Mouse (Mus musculus) layer of hippocampus, postnatal 14 days (tissue): ENCODE data around the gene Ggnbp2. TPM values are rescaled to one million over a fixed set of nuclear protein-coding genes. Genes with fewer than 3 reads are reported as not detected.
A peak's percentile ranks its signal among the peaks of the same experiment; 100 is the strongest.

ENCODE experiments used
- DNase-seq, 2 experiments: peaks; one replicate each; pipeline ENCODE4 v3.0.0; 2021 to 2022; ENCODE audit warnings: low spot score in 2 of 2, mixed read lengths in 1 of 2
- long read RNA-seq, 2 experiments: library from polyadenylated mRNA; stranded (forward); transcript quantifications; one replicate each; pipeline ENCODE4 v2.0.0; 2021
- total RNA-seq, 2 experiments: library from RNA; stranded (reverse); gene quantifications; 2 replicates each; pipeline ENCODE4 v1.2.3; 2021

Ggnbp2 gene
- 10 to 100 TPM; 77.0 to 79.0 TPM for total RNA-seq
- long read RNA-seq, experiment 1, transcript Ggnbp2-211 (14 exons, 3,056 nt): minor isoform, 6 of 89 reads
- long read RNA-seq, experiment 1, transcript Ggnbp2-206 (13 exons, 2,528 nt): minor isoform, 5 of 89 reads
- long read RNA-seq, experiment 1, transcript Ggnbp2-203 (14 exons, 3,034 nt): major isoform, 11 of 89 reads
- long read RNA-seq, experiment 1, partial matches to known transcripts: 37 of 89 reads
- long read RNA-seq, experiment 1, other reads (novel, unspliced or antisense): 24 of 89 reads
- long read RNA-seq, experiment 2, transcript Ggnbp2-206 (13 exons, 2,528 nt): minor isoform, 14 of 107 reads
- long read RNA-seq, experiment 2, transcript Ggnbp2-203 (14 exons, 3,034 nt): major isoform, 16 of 107 reads
- long read RNA-seq, experiment 2, transcript Ggnbp2-211 (14 exons, 3,056 nt): minor isoform, 12 of 107 reads
- long read RNA-seq, experiment 2, transcript Ggnbp2-213 (14 exons, 2,950 nt): minor isoform, 5 of 107 reads
- long read RNA-seq, experiment 2, partial matches to known transcripts: 45 of 107 reads
- long read RNA-seq, experiment 2, other reads (novel, unspliced or antisense): 15 of 107 reads

- DNase-seq: peak; percentile 90 to 94
These were observed at the start of gene Ggnbp2 for GRCm38 (mm10) chr11:84870337-84871043. TSS of gene Ggnbp2 (minus strand) at chr11:84870817.

GRCm38 (mm10) chr11:84919951-84920350 is 49.3 kb upstream of the Ggnbp2 start:
- no peak for DNase-seq

- DNase-seq: no peak
These were observed 48.7 kb upstream of the Ggnbp2 start for GRCm38 (mm10) chr11:84919276-84919675.

GRCm38 (mm10) chr11:84918425-84918824 is 47.8 kb upstream of the Ggnbp2 start:
- DNase-seq: peak; percentile 88 to 90

- DNase-seq: no peak
These were observed 46.2 kb upstream of the Ggnbp2 start for GRCm38 (mm10) chr11:84916703-84917300.

GRCm38 (mm10) chr11:84916053-84916702 is 45.6 kb upstream of the Ggnbp2 start, which contains the start of gene Znhit3:
TSS of gene Znhit3 (minus strand) at chr11:84916366.
- peak; percentile 83 to 94 for DNase-seq

- no peak for DNase-seq
These were observed 44.1 kb upstream of the Ggnbp2 start for GRCm38 (mm10) chr11:84914673-84915072.

- no peak for DNase-seq
These were observed 39.8 kb upstream of the Ggnbp2 start for GRCm38 (mm10) chr11:84910411-84910810.

GRCm38 (mm10) chr11:84908480-84908879 is 37.9 kb upstream of the Ggnbp2 start:
- no peak for DNase-seq

GRCm38 (mm10) chr11:84907081-84907480 is 36.5 kb upstream of the Ggnbp2 start:
- no peak for DNase-seq

GRCm38 (mm10) chr11:84904597-84905144 is 34.1 kb upstream of the Ggnbp2 start:
- no peak for DNase-seq

- DNase-seq: no peak
These were observed 22.5 kb upstream of the Ggnbp2 start for GRCm38 (mm10) chr11:84893113-84893512.

- DNase-seq: no peak
These were observed 21.1 kb upstream of the Ggnbp2 start for GRCm38 (mm10) chr11:84891705-84892104.

- no peak for DNase-seq
These were observed 18.9 kb upstream of the Ggnbp2 start for GRCm38 (mm10) chr11:84889492-84889891.

GRCm38 (mm10) chr11:84888025-84888424 is 17.4 kb upstream of the Ggnbp2 start:
- DNase-seq: no peak

GRCm38 (mm10) chr11:84886767-84887511 is 16.3 kb upstream of the Ggnbp2 start:
- no peak for DNase-seq

- no peak for DNase-seq
These were observed 15.6 kb upstream of the Ggnbp2 start for GRCm38 (mm10) chr11:84886236-84886635.

GRCm38 (mm10) chr11:84885238-84885637 is 14.6 kb upstream of the Ggnbp2 start:
- DNase-seq: no peak

GRCm38 (mm10) chr11:84882346-84882745 is 11.7 kb upstream of the Ggnbp2 start:
- no peak for DNase-seq

GRCm38 (mm10) chr11:84880971-84881370 is 10.4 kb upstream of the Ggnbp2 start:
- DNase-seq: no peak
